Mouse (Mus musculus) liver, embryonic 14.5 days (tissue): ENCODE results near the gene Cnppd1. TPM values are rescaled to one million over a fixed set of nuclear protein-coding genes. Genes with fewer than 3 reads are reported as not detected.

Experiments
- ATAC-seq: fragments of 200-750 bp; cut with Nextera tagmentation; 2 replicates; pipeline ENCODE4 v1.8.0; 2017; ENCODE audit warnings: moderate number of reproducible peaks, mild to moderate bottlenecking, moderate library complexity; ENCODE audit not compliant: insufficient read depth
- DNase-seq, 3 experiments: peaks; one replicate each; pipeline ENCODE4 v3.0.0-alpha.2; 2012 to 2013; ENCODE audit warnings: low read depth in 3 of 3, low spot score in 3 of 3
- H3K27ac ChIP-seq: fragments of 300-500 bp; sonication (generic); 2 replicates; pipeline ENCODE4 v1.5.1; 2014; ENCODE audit warnings: moderate library complexity, mild to moderate bottlenecking, control low read depth, inconsistent platforms
- H3K27me3 ChIP-seq: fragments of 300-500 bp; sonication (generic); 2 replicates; pipeline ENCODE4 v1.6.1; 2014; ENCODE audit warnings: mild to moderate bottlenecking, low read length, moderate library complexity; ENCODE audit not compliant: control insufficient read depth, insufficient read depth
- H3K36me3 ChIP-seq: fragments of 300-500 bp; sonication (generic); replicated peaks from 2 replicates; pipeline ENCODE4 v1.6.1; 2014; ENCODE audit warnings: low read depth; ENCODE audit not compliant: control insufficient read depth, insufficient read depth
- H3K4me1 ChIP-seq, 2 experiments: fragments of 200-500 bp in 1 of 2; fragments of 300-500 bp in 1 of 2; sonication (generic) in 1 of 2; replicated peaks; 2 replicates each; pipeline ENCODE4 v1.6.1; 2012 to 2014; ENCODE audit warnings: antibody characterized with exemption in 1 of 2, inconsistent platforms in 1 of 2, low read length in 1 of 2; ENCODE audit not compliant: control insufficient read depth in 2 of 2, insufficient read depth in 2 of 2
- H3K4me2 ChIP-seq: fragments of 300-500 bp; sonication (generic); 2 replicates; pipeline ENCODE4 v1.6.1; 2014; ENCODE audit warnings: low read depth, mild to moderate bottlenecking, control low read depth, moderate library complexity
- H3K4me3 ChIP-seq, 2 experiments: fragments of 200-500 bp in 1 of 2; fragments of 300-500 bp in 1 of 2; sonication (generic) in 1 of 2; 2 replicates each; pipeline ENCODE4 v1.5.1; 2012 to 2014; ENCODE audit warnings: low read depth in 2 of 2, low read length in 2 of 2, mild to moderate bottlenecking in 2 of 2, control low read depth in 1 of 2, inconsistent platforms in 1 of 2, moderate library complexity in 1 of 2; ENCODE audit not compliant: insufficient read depth in 1 of 2
- H3K9ac ChIP-seq: fragments of 300-500 bp; sonication (generic); replicated peaks from 2 replicates; pipeline ENCODE4 v1.6.1; 2014; ENCODE audit warnings: mild to moderate bottlenecking, control low read depth, moderate library complexity
- H3K9me3 ChIP-seq: fragments of 300-500 bp; sonication (generic); 2 replicates; pipeline ENCODE4 v1.6.1; 2016; ENCODE audit warnings: low read length, mixed read lengths; ENCODE audit not compliant: control insufficient read depth
- CTCF ChIP-seq: IDR thresholded peaks from 2 replicates; pipeline ENCODE4 v1.5.1; 2016; ENCODE audit warnings: antibody characterized with exemption, low read depth, control low read depth
- EP300 ChIP-seq: IDR thresholded peaks from 2 replicates; pipeline ENCODE4 v1.6.1; 2016; ENCODE audit warnings: antibody characterized with exemption, low read depth
- WGBS: fragments of 180-500 bp; shearing (Covaris S2); extraction: QIAGEN DNeasy Blood & Tissue Kit; methylation state at CpG from one replicate; pipeline ENCODE4 v1.1.7; 2014; ENCODE audit not compliant: insufficient replicate concordance; 5-methylcytosine and 5-hydroxymethylcytosine counted together
- polyA plus RNA-seq, 2 experiments: library from polyadenylated mRNA; depleted of rRNA in 1 of 2; stranded (reverse) in 1 of 2; unstranded in 1 of 2; fragments of >200 nt; fragmentation: Nextera tagmentation in 1 of 2; extraction: Ambion mirVana in 1 of 2; gene quantifications; 2 replicates each; pipeline versions ENCODE4 v1.2.1 to v1.2.3; 2012 to 2014

The Cnppd1 gene
- polyA plus RNA-seq, 2 experiments: 31.1 to 33.3 TPM

GRCm38 (mm10) chr1:75187914-75188483 lies 45.5 kb upstream of the Cnppd1 start:
- Histone ChIP-seq H3K4me2 (no peak overlapping the region), H3K4me3 (no peak overlapping the region), H3K9me3 (no peaks in the 10 kb centered on the region), H3K27ac (no peak overlapping the region), H3K9ac (no peak overlapping the region), H3K27me3 (no peaks in the 10 kb centered on the region), H3K36me3 (peaks cover 57% of the 10 kb centered on the region), H3K4me1 (peaks cover 15% of the 10 kb centered on the region in 2 experiments)
- no peak for ATAC-seq
- WGBS: 21% methylated on average over 2 of the region's 2 CpGs
- no peak for DNase-seq
- no peak for TF ChIP-seq CTCF
- TF ChIP-seq EP300: no peak

- no peak overlapping the region for H3K4me3 ChIP-seq
- H3K36me3 ChIP-seq: peaks cover 66% of the 10 kb centered on the region
- no peaks in the 10 kb centered on the region for H3K9me3 ChIP-seq
- H3K9ac ChIP-seq: no peak overlapping the region
- H3K4me1 ChIP-seq: peaks cover 13 to 15% of the 10 kb centered on the region in 2 experiments
- H3K27me3 ChIP-seq: no peaks in the 10 kb centered on the region
- DNase-seq: no peak
- H3K27ac ChIP-seq: no peak overlapping the region
- no peak overlapping the region for H3K4me2 ChIP-seq
- TF ChIP-seq CTCF (no peak), EP300 (no peak)
- ATAC-seq: no peak
These were observed 44.6 kb upstream of the Cnppd1 start for GRCm38 (mm10) chr1:75187126-75187525.

GRCm38 (mm10) chr1:75185495-75185894 lies 43.0 kb upstream of the Cnppd1 start:
- Histone ChIP-seq H3K4me3 (no peak overlapping the region), H3K9ac (no peak overlapping the region), H3K4me2 (no peak overlapping the region), H3K27ac (no peak overlapping the region), H3K4me1 (peaks cover 11 to 12% of the 10 kb centered on the region in 2 experiments), H3K9me3 (no peaks in the 10 kb centered on the region), H3K36me3 (peaks cover 74% of the 10 kb centered on the region), H3K27me3 (no peaks in the 10 kb centered on the region)
- TF ChIP-seq EP300 (no peak), CTCF (no peak)
- ATAC-seq (no peak), DNase-seq (no peak)
- WGBS: 79% methylated on average over 11 of the region's 11 CpGs

- Histone ChIP-seq H3K9ac (no peak overlapping the region), H3K27ac (no peak overlapping the region), H3K4me1 (peaks cover 16 to 18% of the 10 kb centered on the region in 2 experiments), H3K4me2 (no peak overlapping the region), H3K9me3 (no peaks in the 10 kb centered on the region), H3K27me3 (no peaks in the 10 kb centered on the region), H3K4me3 (no peak overlapping the region), H3K36me3 (peaks cover 70% of the 10 kb centered on the region)
- 68% methylated on average over 4 of the region's 4 CpGs for WGBS
- DNase-seq (no peak), ATAC-seq (no peak)
- TF ChIP-seq CTCF (peak; percentile 52), EP300 (no peak)
These were observed 39.6 kb upstream of the Cnppd1 start for GRCm38 (mm10) chr1:75182160-75182559.

- Histone ChIP-seq H3K4me2 (no peak overlapping the region), H3K36me3 (peaks cover 70% of the 10 kb centered on the region), H3K27ac (no peak overlapping the region; the same call in 1 of the 2 replicates), H3K27me3 (no peaks in the 10 kb centered on the region), H3K4me3 (no peak overlapping the region), H3K9me3 (no peaks in the 10 kb centered on the region), H3K4me1 (peaks cover 16 to 18% of the 10 kb centered on the region in 2 experiments), H3K9ac (no peak overlapping the region; the same call in 1 of the 2 replicates)
- TF ChIP-seq CTCF: no peak
- no peak for TF ChIP-seq EP300
- no peak for ATAC-seq
- DNase-seq: no peak
- 85% methylated on average over 4 of the region's 4 CpGs for WGBS
These were observed 38.9 kb upstream of the Cnppd1 start for GRCm38 (mm10) chr1:75181377-75181870.
